Mouse (Mus musculus) MEL (cell line): ENCODE results near the gene Pkhd1. TPM values are rescaled to one million over a fixed set of nuclear protein-coding genes. Genes with fewer than 3 reads are reported as not detected.

Source experiments
- DNase-seq: peaks from one replicate; pipeline ENCODE4 v3.0.0; 2011; ENCODE audit warnings: low read depth, low spot score
- H3K27ac ChIP-seq: 2 replicates; pipeline ENCODE4 v1.5.1; 2012; ENCODE audit warnings: low read depth, mild to moderate bottlenecking, control low read depth, low read length, moderate library complexity; ENCODE audit not compliant: control insufficient read depth
- H3K27me3 ChIP-seq, 2 experiments: fragments of 150-350 bp in 1 of 2; sonication (generic) in 1 of 2; 2 replicates each; pipeline ENCODE4 v1.6.1; 2012; ENCODE audit warnings: low read length in 2 of 2, mild to moderate bottlenecking in 2 of 2, improper control_type of control experiment in 1 of 2, moderate library complexity in 1 of 2; ENCODE audit not compliant: insufficient read depth in 2 of 2, control insufficient read depth in 1 of 2
- H3K36me3 ChIP-seq, 2 experiments: 2 replicates each; pipeline ENCODE4 v1.6.1; 2012 to 2014; ENCODE audit warnings: low read length in 2 of 2, improper control_type of control experiment in 1 of 2, inconsistent platforms in 1 of 2, mild to moderate bottlenecking in 1 of 2; ENCODE audit not compliant: insufficient read depth in 2 of 2, control insufficient read depth in 1 of 2
- H3K4me1 ChIP-seq, 2 experiments: fragments of 150-350 bp in 1 of 2; sonication (generic) in 1 of 2; 2 replicates each; pipeline ENCODE4 v1.6.1; 2012; ENCODE audit warnings: low read length in 2 of 2, improper control_type of control experiment in 1 of 2, mild to moderate bottlenecking in 1 of 2; ENCODE audit not compliant: insufficient read depth in 2 of 2, control insufficient read depth in 1 of 2
- H3K4me3 ChIP-seq, 2 experiments: fragments of 150-350 bp in 1 of 2; sonication (generic) in 1 of 2; 2 replicates each; pipeline ENCODE4 v1.5.1; 2012; ENCODE audit warnings: low read depth in 2 of 2, low read length in 2 of 2, mild to moderate bottlenecking in 2 of 2, moderate library complexity in 2 of 2, control low read depth in 1 of 2, improper control_type of control experiment in 1 of 2; ENCODE audit not compliant: control insufficient read depth in 1 of 2, insufficient read depth in 1 of 2
- H3K79me2 ChIP-seq: 2 replicates; pipeline ENCODE4 v1.6.1; 2012; ENCODE audit warnings: mild to moderate bottlenecking, low read length, moderate library complexity; ENCODE audit not compliant: control insufficient read depth, poor library complexity, insufficient read depth
- H3K9ac ChIP-seq: 2 replicates; pipeline ENCODE4 v1.6.1; 2012; ENCODE audit warnings: low read depth, mild to moderate bottlenecking, control low read depth, low read length, moderate library complexity; ENCODE audit not compliant: control insufficient read depth, poor library complexity, severe bottlenecking
- H3K9me3 ChIP-seq: fragments of 150-350 bp; sonication (generic); replicated peaks from 2 replicates; pipeline ENCODE4 v1.6.1; 2012; ENCODE audit warnings: mild to moderate bottlenecking, low read length, improper control_type of control experiment, moderate library complexity; ENCODE audit not compliant: insufficient read depth
- BHLHE40 ChIP-seq: IDR thresholded peaks from 2 replicates; pipeline ENCODE4 v1.6.1; 2012; ENCODE audit warnings: low read depth, mild to moderate bottlenecking, inconsistent platforms, low read length, improper control_type of control experiment, borderline replicate concordance
- CHD1 ChIP-seq: IDR thresholded peaks from 2 replicates; pipeline ENCODE4 v1.6.1; 2012; ENCODE audit warnings: low read depth, mild to moderate bottlenecking, inconsistent platforms, low read length, improper control_type of control experiment
- CHD2 ChIP-seq: IDR thresholded peaks from 2 replicates; pipeline ENCODE4 v1.6.1; 2011; ENCODE audit warnings: low read length, improper control_type of control experiment
- ELF1 ChIP-seq: IDR thresholded peaks from 2 replicates; pipeline ENCODE4 v1.6.1; 2014; ENCODE audit warnings: low read depth, mild to moderate bottlenecking, inconsistent platforms, low read length, improper control_type of control experiment, moderate library complexity
- HCFC1 ChIP-seq: IDR thresholded peaks from 2 replicates; pipeline ENCODE4 v1.6.1; 2012; ENCODE audit warnings: low read depth, mild to moderate bottlenecking, inconsistent platforms, low read length, improper control_type of control experiment, moderate library complexity
- MAX ChIP-seq: IDR thresholded peaks from 2 replicates; pipeline ENCODE4 v1.6.1; 2011; ENCODE audit warnings: low read length, improper control_type of control experiment
- MAZ ChIP-seq: IDR thresholded peaks from 2 replicates; pipeline ENCODE4 v1.6.1; 2012; ENCODE audit warnings: low read depth, mild to moderate bottlenecking, inconsistent platforms, low read length, improper control_type of control experiment
- MXI1 ChIP-seq: IDR thresholded peaks from 2 replicates; pipeline ENCODE4 v1.6.1; 2011; ENCODE audit warnings: mild to moderate bottlenecking, low read depth, low read length, improper control_type of control experiment
- MYB ChIP-seq: IDR thresholded peaks from 2 replicates; pipeline ENCODE4 v1.6.1; 2011; ENCODE audit warnings: mild to moderate bottlenecking, low read depth, low read length, improper control_type of control experiment
- NELFE ChIP-seq: IDR thresholded peaks from 2 replicates; pipeline ENCODE4 v1.6.1; 2011; ENCODE audit warnings: low read depth, low read length, improper control_type of control experiment
- NRF1 ChIP-seq: IDR thresholded peaks from 2 replicates; pipeline ENCODE4 v1.6.1; 2014; ENCODE audit warnings: low read depth, mild to moderate bottlenecking, inconsistent platforms, low read length, improper control_type of control experiment, moderate library complexity; ENCODE audit not compliant: poor library complexity, insufficient read depth, severe bottlenecking
- POLR2A ChIP-seq, 2 experiments: IDR thresholded peaks; 2 replicates each; pipeline ENCODE4 v1.6.1; 2011 to 2012; ENCODE audit warnings: low read length in 2 of 2, mild to moderate bottlenecking in 2 of 2, control low read depth in 1 of 2, improper control_type of control experiment in 1 of 2, low read depth in 1 of 2, moderate library complexity in 1 of 2; ENCODE audit not compliant: control insufficient read depth in 1 of 2, insufficient read depth in 1 of 2, poor library complexity in 1 of 2
- POLR2AphosphoS2 ChIP-seq: IDR thresholded peaks from 2 replicates; pipeline ENCODE4 v1.6.1; 2011; ENCODE audit warnings: low read length, improper control_type of control experiment
- POLR2AphosphoS5 ChIP-seq: IDR thresholded peaks from 2 replicates; pipeline ENCODE4 v1.6.1; 2012; ENCODE audit warnings: low read depth, borderline replicate concordance, mild to moderate bottlenecking, inconsistent platforms, low read length, moderate library complexity, mixed read lengths
- RAD21 ChIP-seq: IDR thresholded peaks from 2 replicates; pipeline ENCODE4 v1.6.1; 2011; ENCODE audit warnings: mild to moderate bottlenecking, low read depth, low read length, improper control_type of control experiment
- RCOR1 ChIP-seq: IDR thresholded peaks from 2 replicates; pipeline ENCODE4 v1.6.1; 2012; ENCODE audit warnings: low read depth, mild to moderate bottlenecking, inconsistent platforms, low read length, improper control_type of control experiment
- SIN3A ChIP-seq: IDR thresholded peaks from 2 replicates; pipeline ENCODE4 v1.6.1; 2012; ENCODE audit warnings: low read length, improper control_type of control experiment, inconsistent platforms
- TAL1 ChIP-seq: IDR thresholded peaks from 2 replicates; pipeline ENCODE4 v1.6.1; 2012; ENCODE audit warnings: mild to moderate bottlenecking, inconsistent platforms, low read length, moderate library complexity, mixed read lengths
- TBP ChIP-seq: IDR thresholded peaks from 2 replicates; pipeline ENCODE4 v1.8.0; 2011; ENCODE audit warnings: low read depth, low read length, improper control_type of control experiment
- TCF12 ChIP-seq: IDR thresholded peaks from 2 replicates; pipeline ENCODE4 v1.6.1; 2014; ENCODE audit warnings: low read depth, mild to moderate bottlenecking, inconsistent platforms, low read length, improper control_type of control experiment, moderate library complexity
- UBTF ChIP-seq: IDR thresholded peaks from 2 replicates; pipeline ENCODE4 v1.6.1; 2012; ENCODE audit warnings: low read depth, mild to moderate bottlenecking, inconsistent platforms, low read length, improper control_type of control experiment, moderate library complexity, borderline replicate concordance; ENCODE audit not compliant: insufficient read depth
- USF1 ChIP-seq: IDR thresholded peaks from 2 replicates; pipeline ENCODE4 v1.6.1; 2014; ENCODE audit warnings: low read depth, mild to moderate bottlenecking, inconsistent platforms, low read length, improper control_type of control experiment, moderate library complexity
- USF2 ChIP-seq, 2 experiments: IDR thresholded peaks; 2 replicates each; pipeline ENCODE4 v1.6.1; 2011 to 2012; ENCODE audit warnings: improper control_type of control experiment in 2 of 2, low read length in 2 of 2, borderline replicate concordance in 1 of 2, inconsistent platforms in 1 of 2, low read depth in 1 of 2, mild to moderate bottlenecking in 1 of 2; ENCODE audit not compliant: insufficient read depth in 1 of 2
- ZKSCAN1 ChIP-seq: IDR thresholded peaks from 2 replicates; pipeline ENCODE4 v1.6.1; 2012; ENCODE audit warnings: low read depth, mild to moderate bottlenecking, inconsistent platforms, low read length, improper control_type of control experiment, moderate library complexity
- polyA plus RNA-seq, 2 experiments: library from polyadenylated mRNA; stranded (reverse) in 1 of 2; unstranded in 1 of 2; fragments of >175 nt in 1 of 2; fragments of >200 nt in 1 of 2; gene quantifications; 2 replicates each; pipeline versions ENCODE4 v1.2.1 to v1.2.4; 2012; ENCODE audit warnings: low replicate concordance in 2 of 2, low read depth in 1 of 2; ENCODE audit not compliant: insufficient read length in 2 of 2, insufficient read depth in 1 of 2, missing spikeins in 1 of 2
- total RNA-seq: library from RNA; depleted of rRNA; stranded (reverse); fragments of 300-350 nt; gene quantifications from 2 replicates; pipeline ENCODE4 v1.2.3, GENCODE M21; 2012

The Pkhd1 gene
- total and polyA plus RNA-seq, 3 experiments, result not detected

DNA sequence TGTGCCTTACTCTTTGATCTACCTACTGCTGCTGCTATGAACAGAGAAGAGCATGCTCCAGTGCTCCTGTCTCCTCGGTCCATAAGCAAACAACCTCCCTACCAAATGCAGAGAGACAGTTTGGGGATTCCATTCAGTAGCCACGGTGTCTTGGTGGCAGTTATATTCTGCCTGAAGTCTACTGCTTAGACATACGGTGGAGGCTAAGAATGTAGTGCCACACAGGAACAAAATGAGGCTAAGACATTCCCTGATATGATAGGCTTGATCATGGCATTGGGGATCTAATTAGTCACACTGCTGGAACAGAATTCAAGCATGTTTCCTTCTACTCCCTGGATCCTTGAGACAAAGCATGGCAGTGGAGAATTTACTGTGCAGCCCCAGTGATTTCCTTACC is 48.4 kb downstream of the Pkhd1 start:
- H3K79me2 ChIP-seq, result no peaks in the 10 kb centered on the region
- no peaks in the 10 kb centered on the region for H3K4me1 ChIP-seq
- H3K27me3 ChIP-seq, result no peaks in the 10 kb centered on the region
- H3K9ac ChIP-seq, result no peak overlapping the region
- TF ChIP-seq NELFE (no peak), USF2 (IDR thresholded peaks at IDR 0.05; ENCODE audit: borderline replicate concordance in 1 of 2, insufficient read depth in 1 of 2, low read depth in 1 of 2, low read length in 2 of 2) (no peak), POLR2A (IDR thresholded peaks at IDR 0.05; ENCODE audit: control insufficient read depth in 1 of 2, insufficient read depth in 1 of 2, low read depth in 1 of 2, low read length in 2 of 2, poor library complexity in 1 of 2) (no peak), SIN3A (no peak), TCF12 (no peak), MYB (no peak), HCFC1 (no peak), USF1 (no peak), MAZ (no peak), TAL1 (no peak), UBTF (no peak), ZKSCAN1 (no peak), MXI1 (no peak), CHD1 (no peak), TBP (no peak), MAX (no peak), ELF1 (no peak), RCOR1 (no peak)
- no peaks in the 10 kb centered on the region for H3K36me3 ChIP-seq
- H3K4me3 ChIP-seq, result no peak overlapping the region
- no peaks in the 10 kb centered on the region for H3K9me3 ChIP-seq
- no peak for DNase-seq
- H3K27ac ChIP-seq, result no peak overlapping the region

DNA sequence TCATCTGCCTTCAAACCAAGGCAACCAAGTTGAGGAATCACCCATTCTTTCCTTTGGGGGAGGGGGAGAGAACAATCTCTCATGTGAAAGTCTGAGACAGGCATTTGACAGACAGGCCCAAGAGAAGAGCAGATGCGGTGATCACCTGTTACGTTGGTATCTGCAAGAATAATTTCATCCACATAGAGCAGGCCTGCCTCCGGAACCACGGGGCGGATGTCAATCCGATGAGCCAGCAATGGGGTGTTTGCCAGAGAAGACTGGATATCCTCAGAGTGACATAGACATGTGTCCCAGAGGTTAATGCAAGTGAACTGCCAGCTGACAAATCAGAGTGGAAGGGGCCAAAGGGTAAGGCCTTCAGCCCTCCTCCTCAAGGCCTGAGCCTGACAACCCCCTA is 59.4 kb downstream of the Pkhd1 start:
- Histone ChIP-seq H3K27me3 (no peaks in the 10 kb centered on the region), H3K9me3 (no peaks in the 10 kb centered on the region), H3K36me3 (no peaks in the 10 kb centered on the region), H3K27ac (no peak overlapping the region), H3K9ac (no peak overlapping the region), H3K79me2 (no peaks in the 10 kb centered on the region), H3K4me3 (no peak overlapping the region), H3K4me1 (no peaks in the 10 kb centered on the region)
- TF ChIP-seq POLR2A (IDR thresholded peaks at IDR 0.05; ENCODE audit: control insufficient read depth in 1 of 2, insufficient read depth in 1 of 2, low read depth in 1 of 2, low read length in 2 of 2, poor library complexity in 1 of 2), result no peak
- no peak for TF ChIP-seq CHD1
- no peak for TF ChIP-seq POLR2AphosphoS2
- no peak for TF ChIP-seq BHLHE40
- TF ChIP-seq USF2 (IDR thresholded peaks at IDR 0.05; ENCODE audit: borderline replicate concordance in 1 of 2, insufficient read depth in 1 of 2, low read depth in 1 of 2, low read length in 2 of 2), result no peak
- no peak for TF ChIP-seq NRF1
- no peak for TF ChIP-seq CHD2
- no peak for TF ChIP-seq UBTF
- no peak for TF ChIP-seq POLR2AphosphoS5
- no peak for TF ChIP-seq TAL1
- TF ChIP-seq RAD21, result no peak
- no peak for DNase-seq
